Mouse (Mus musculus) kidney, embryonic 16.5 days (tissue): Measurements from ENCODE around the gene Mgat4a. TPM values are rescaled to one million over a fixed set of nuclear protein-coding genes. Genes with fewer than 3 reads are reported as not detected.

Experiments used
- ATAC-seq: fragments of 200-750 bp; cut with Nextera tagmentation; 2 replicates; pipeline ENCODE4 v1.8.0; 2017; ENCODE audit warnings: moderate TSS enrichment; ENCODE audit not compliant: low FRiP score, low TSS enrichment
- H3K27ac ChIP-seq: fragments of 300-500 bp; sonication (generic); 2 replicates; pipeline ENCODE4 v1.5.1; 2014; ENCODE audit warnings: low read length
- H3K27me3 ChIP-seq: fragments of 300-500 bp; sonication (generic); 2 replicates; pipeline ENCODE4 v1.6.1; 2014; ENCODE audit warnings: low read length, control low read depth, mixed read lengths; ENCODE audit not compliant: insufficient read depth
- H3K36me3 ChIP-seq: fragments of 300-500 bp; sonication (generic); 2 replicates; pipeline ENCODE4 v1.6.1; 2014; ENCODE audit warnings: low read length, control low read depth, mixed read lengths; ENCODE audit not compliant: insufficient read depth
- H3K4me1 ChIP-seq: fragments of 300-500 bp; sonication (generic); 2 replicates; pipeline ENCODE4 v1.6.1; 2014; ENCODE audit warnings: low read length, control low read depth, mixed read lengths; ENCODE audit not compliant: insufficient read depth
- H3K4me2 ChIP-seq: fragments of 300-500 bp; sonication (generic); replicated peaks from 2 replicates; pipeline ENCODE4 v1.6.1; 2014; ENCODE audit warnings: low read depth, low read length
- H3K4me3 ChIP-seq: fragments of 300-500 bp; sonication (generic); 2 replicates; pipeline ENCODE4 v1.5.1; 2014; ENCODE audit warnings: mild to moderate bottlenecking, low read length
- H3K9ac ChIP-seq: fragments of 300-500 bp; sonication (generic); replicated peaks from 2 replicates; pipeline ENCODE4 v1.6.1; 2014; ENCODE audit warnings: low read length
- H3K9me3 ChIP-seq: fragments of 300-500 bp; sonication (generic); 2 replicates; pipeline ENCODE4 v1.6.1; 2016; ENCODE audit warnings: low read length, control low read depth
- WGBS: fragments of 180-500 bp; shearing (Covaris S2); extraction: QIAGEN DNeasy Blood & Tissue Kit; methylation state at CpG from one replicate; pipeline ENCODE4 v1.1.7; 2014; 5-methylcytosine and 5-hydroxymethylcytosine counted together
- polyA plus RNA-seq: library from polyadenylated mRNA; unstranded; fragments of >200 nt; fragmentation: Nextera tagmentation; extraction: Ambion mirVana; gene quantifications from 2 replicates; pipeline ENCODE4 v1.2.1, GENCODE M21; 2015

Mgat4a gene
- polyA plus RNA-seq, 1 experiment from 2014 or later, result 8.3 TPM

- Histone ChIP-seq H3K9me3 (no peaks in the 10 kb centered on the region), H3K9ac (no peak overlapping the region), H3K27me3 (no peaks in the 10 kb centered on the region), H3K4me3 (no peak overlapping the region), H3K36me3 (no peaks in the 10 kb centered on the region), H3K27ac (no peak overlapping the region), H3K4me1 (0 out of 2 replicates have a peak, but pooled peaks cover 3% of the 10 kb centered on the region), H3K4me2 (no peak overlapping the region)
- WGBS, result 81% methylated on average over 6 of the region's 6 CpGs
- no peak for ATAC-seq
Observed at GRCm38 (mm10) chr1:37474634-37475190, 66.1 kb downstream of the Mgat4a start.

GRCm38 (mm10) chr1:37474046-37474445 lies 66.8 kb downstream of the Mgat4a start:
- WGBS, result 72% methylated on average over 8 of the region's 8 CpGs
- no peak overlapping the region for H3K4me3 ChIP-seq
- no peak overlapping the region for H3K4me2 ChIP-seq
- H3K9ac ChIP-seq, result no peak overlapping the region
- no peak overlapping the region for H3K27ac ChIP-seq
- no peaks in the 10 kb centered on the region for H3K36me3 ChIP-seq
- ATAC-seq, result no peak
- 0 out of 2 replicates have a peak, but pooled peaks cover 3% of the 10 kb centered on the region for H3K4me1 ChIP-seq
- no peaks in the 10 kb centered on the region for H3K9me3 ChIP-seq
- H3K27me3 ChIP-seq, result no peaks in the 10 kb centered on the region

DNA sequence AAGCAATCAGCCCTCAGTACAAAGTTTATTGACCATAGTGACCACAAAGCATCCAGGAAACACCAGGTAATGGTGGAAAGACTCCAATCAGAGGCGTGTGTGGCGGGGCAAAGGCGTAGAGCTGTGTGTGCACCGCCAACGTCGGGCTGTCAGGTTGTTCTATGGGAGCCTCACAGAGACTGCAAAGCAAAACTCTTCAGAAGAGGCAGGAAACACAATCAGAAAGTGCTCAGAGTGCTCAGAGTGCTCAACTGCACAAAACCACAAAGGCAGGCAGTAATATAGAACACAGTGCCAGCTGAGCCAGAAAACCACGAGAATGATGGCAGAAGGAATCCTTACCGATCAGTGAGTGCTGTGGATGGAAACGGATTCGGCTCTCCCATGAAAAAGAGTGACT lies 67.6 kb downstream of the Mgat4a start:
- Histone ChIP-seq H3K36me3 (no peaks in the 10 kb centered on the region), H3K4me2 (no peak overlapping the region), H3K27ac (no peak overlapping the region), H3K4me1 (0 out of 2 replicates have a peak, but pooled peaks cover 3% of the 10 kb centered on the region), H3K4me3 (no peak overlapping the region), H3K9ac (no peak overlapping the region), H3K27me3 (no peaks in the 10 kb centered on the region), H3K9me3 (no peaks in the 10 kb centered on the region)
- 83% methylated on average over 10 of the region's 10 CpGs for WGBS
- ATAC-seq, result no peak

DNA sequence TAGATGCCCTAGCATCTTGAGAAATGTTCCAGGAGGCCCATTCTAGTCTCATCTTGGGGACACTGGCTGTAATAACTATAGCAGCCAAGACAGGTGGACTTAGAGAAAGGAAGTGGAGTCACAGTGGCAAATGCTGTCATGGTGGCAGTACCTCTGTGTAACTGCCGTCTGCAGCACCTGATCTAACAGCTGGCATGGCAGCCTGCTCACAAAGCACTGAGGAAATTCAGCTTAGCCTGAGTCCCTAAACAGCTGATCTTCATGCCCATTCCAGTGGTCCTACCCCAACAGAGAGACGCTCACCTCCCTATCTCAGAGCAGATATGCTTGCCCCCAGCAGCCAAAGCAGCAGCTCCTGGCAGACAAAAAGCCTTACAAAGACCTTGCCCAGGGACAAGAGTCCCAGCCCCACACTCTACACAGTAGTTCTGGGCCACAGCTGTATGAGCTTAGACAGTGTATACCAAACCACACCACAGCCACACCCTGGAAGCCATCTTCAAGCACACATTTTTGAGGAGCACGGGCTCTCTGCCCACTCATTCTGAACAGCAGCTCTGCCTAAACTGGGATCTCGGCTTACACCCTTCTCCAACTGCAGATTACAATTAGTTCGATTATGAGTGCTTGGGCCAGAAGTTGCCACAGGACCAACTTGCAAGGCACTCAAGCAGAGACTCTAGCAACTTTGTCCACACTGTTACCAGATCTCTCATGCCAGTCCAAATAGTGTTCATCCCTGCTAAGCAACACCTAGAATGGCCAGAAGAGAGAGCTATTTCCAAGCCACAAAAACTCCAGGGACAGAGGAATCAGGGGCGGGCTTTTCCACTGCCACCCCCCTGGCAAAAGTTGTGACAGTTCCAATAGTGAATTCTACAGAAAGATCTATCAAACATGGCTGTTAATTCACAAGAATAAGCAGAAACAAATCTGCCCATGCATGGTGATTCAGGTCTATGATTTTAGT lies 69.4 kb downstream of the Mgat4a start:
- no peaks in the 10 kb centered on the region for H3K27me3 ChIP-seq
- no peak overlapping the region for H3K9ac ChIP-seq
- no peak for ATAC-seq
- H3K4me2 ChIP-seq, result no peak overlapping the region
- 82% methylated on average over 6 of the region's 6 CpGs for WGBS
- H3K4me3 ChIP-seq, result no peak overlapping the region
- 0 out of 2 replicates have a peak, but pooled peaks cover 3% of the 10 kb centered on the region for H3K4me1 ChIP-seq
- H3K9me3 ChIP-seq, result no peaks in the 10 kb centered on the region
- no peak overlapping the region for H3K27ac ChIP-seq
- H3K36me3 ChIP-seq, result no peaks in the 10 kb centered on the region

DNA sequence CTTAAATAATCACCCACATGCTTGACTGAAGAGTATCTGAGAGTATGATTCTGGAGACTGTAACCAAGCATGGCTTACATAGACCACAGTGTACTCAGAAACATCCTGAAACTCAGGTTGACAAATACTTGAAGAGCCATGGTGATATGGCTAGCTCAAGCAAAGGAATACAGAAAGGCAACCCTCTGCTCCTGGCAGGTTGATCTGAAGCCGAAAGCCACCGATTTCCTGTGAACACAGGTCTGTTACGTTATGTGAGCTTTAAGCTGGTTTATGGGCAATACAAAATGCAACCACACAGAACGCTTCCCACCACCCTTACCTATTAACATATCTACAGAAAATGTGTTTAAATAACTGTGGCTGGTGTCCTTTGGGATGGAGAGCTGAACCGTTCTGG lies 71.8 kb downstream of the Mgat4a start:
- Histone ChIP-seq H3K4me2 (no peak overlapping the region), H3K36me3 (no peaks in the 10 kb centered on the region), H3K4me1 (no peaks in the 10 kb centered on the region), H3K4me3 (no peak overlapping the region), H3K9me3 (no peaks in the 10 kb centered on the region), H3K9ac (no peak overlapping the region), H3K27me3 (no peaks in the 10 kb centered on the region), H3K27ac (no peak overlapping the region)
- 94% methylated on average over 5 of the region's 5 CpGs for WGBS
- no peak for ATAC-seq

- H3K4me3 ChIP-seq, result no peak overlapping the region
- H3K9ac ChIP-seq, result no peak overlapping the region
- H3K36me3 ChIP-seq, result no peaks in the 10 kb centered on the region
- no peaks in the 10 kb centered on the region for H3K27me3 ChIP-seq
- H3K4me2 ChIP-seq, result no peak overlapping the region
- H3K27ac ChIP-seq, result no peak overlapping the region
- H3K4me1 ChIP-seq, result no peaks in the 10 kb centered on the region
- no peak for ATAC-seq
- H3K9me3 ChIP-seq, result no peaks in the 10 kb centered on the region
- 86% methylated on average over 4 of the region's 4 CpGs for WGBS
Observed at GRCm38 (mm10) chr1:37467806-37468205, 73.0 kb downstream of the Mgat4a start.

DNA sequence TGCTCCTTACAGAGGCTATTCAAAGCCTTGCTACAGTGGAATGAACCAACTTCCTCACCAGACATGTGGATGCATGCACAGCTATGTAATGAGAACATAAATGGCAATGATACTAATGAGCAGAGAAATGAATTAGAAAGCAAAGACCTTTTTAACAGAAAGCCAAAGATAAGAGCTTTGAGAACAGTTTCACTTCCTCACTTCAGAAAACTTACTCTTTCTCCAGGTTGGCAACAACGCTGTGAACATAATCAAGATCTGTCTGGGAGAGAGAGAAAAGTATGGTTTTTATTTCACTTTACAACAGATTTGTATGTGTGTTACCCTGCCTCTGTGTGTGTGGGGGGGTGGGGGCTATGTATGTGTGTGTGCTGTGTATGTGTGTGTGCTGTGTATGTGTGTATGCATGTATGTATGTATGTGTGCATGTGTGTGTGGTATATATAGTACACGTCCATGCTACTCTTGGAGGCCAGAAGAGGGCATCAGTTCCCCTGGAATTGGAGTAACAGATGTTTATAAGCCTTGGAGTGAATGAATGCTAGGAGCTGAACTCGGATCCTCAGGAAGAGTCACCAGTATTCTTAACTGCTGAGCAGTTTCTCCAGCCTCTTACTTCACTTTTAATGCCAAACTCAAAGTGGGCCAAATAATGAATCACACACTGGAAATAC lies 74.4 kb downstream of the Mgat4a start:
- H3K36me3 ChIP-seq, result no peaks in the 10 kb centered on the region
- H3K4me1 ChIP-seq, result no peaks in the 10 kb centered on the region
- ATAC-seq, result no peak
- 88% methylated on average over 3 of the region's 3 CpGs for WGBS
- H3K27ac ChIP-seq, result no peak overlapping the region
- no peak overlapping the region for H3K4me2 ChIP-seq
- H3K9me3 ChIP-seq, result no peaks in the 10 kb centered on the region
- H3K4me3 ChIP-seq, result no peak overlapping the region
- H3K9ac ChIP-seq, result no peak overlapping the region
- H3K27me3 ChIP-seq, result no peaks in the 10 kb centered on the region

DNA sequence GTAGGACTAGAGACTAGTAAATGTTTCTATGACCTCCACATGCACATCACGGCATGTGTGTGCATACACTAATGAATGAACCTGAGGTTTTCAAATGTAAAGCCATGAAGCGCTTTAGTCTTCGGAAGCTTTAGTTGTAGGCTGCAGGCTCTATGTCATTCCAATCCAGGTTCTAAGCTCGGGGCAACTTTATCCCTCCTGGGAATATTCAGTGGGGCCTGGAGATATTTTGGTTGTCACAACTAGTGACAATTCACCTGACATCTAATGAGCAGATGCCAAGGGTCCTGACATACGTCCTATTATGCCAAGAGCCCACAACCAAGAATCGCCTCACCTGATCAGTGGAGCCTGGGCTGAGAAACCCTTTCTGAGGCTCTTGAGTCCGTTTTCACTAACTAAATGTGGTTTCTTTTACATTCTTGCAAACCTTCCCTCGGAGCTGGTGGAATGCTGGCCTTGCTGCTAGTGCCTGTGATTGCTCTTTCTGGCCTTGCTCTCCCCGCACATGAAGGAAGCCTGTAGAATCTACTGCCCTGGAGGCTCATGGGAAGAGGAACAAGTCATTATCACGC lies 75.9 kb downstream of the Mgat4a start:
- Histone ChIP-seq H3K36me3 (no peaks in the 10 kb centered on the region), H3K9ac (no peak overlapping the region), H3K27ac (no peak overlapping the region), H3K27me3 (no peaks in the 10 kb centered on the region), H3K4me1 (no peaks in the 10 kb centered on the region), H3K9me3 (no peaks in the 10 kb centered on the region), H3K4me3 (no peak overlapping the region), H3K4me2 (no peak overlapping the region)
- WGBS, result 87% methylated on average over 10 of the region's 10 CpGs
- no peak for ATAC-seq

DNA sequence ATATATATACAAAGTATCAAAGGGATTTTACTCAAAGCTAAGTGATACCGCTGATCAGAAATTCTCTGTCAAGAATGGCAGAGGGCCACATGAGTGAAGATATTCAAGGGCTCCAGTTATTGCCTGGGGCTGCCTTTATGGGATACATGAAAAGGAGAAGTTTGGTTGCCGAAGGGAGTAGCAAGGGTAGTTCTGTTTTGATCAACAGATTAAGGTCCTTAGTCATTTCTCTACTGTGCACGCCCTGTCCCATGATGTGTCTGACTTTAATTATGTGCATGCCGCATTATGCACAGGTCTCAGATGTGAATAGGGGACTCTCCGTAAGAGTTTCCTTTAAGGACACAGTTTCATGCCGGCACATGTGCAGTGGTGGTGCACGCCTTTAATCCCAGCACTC lies 83.3 kb downstream of the Mgat4a start:
- no peak overlapping the region for H3K4me3 ChIP-seq
- no peak overlapping the region for H3K4me2 ChIP-seq
- no peak overlapping the region for H3K27ac ChIP-seq
- ATAC-seq, result no peak
- H3K36me3 ChIP-seq, result no peaks in the 10 kb centered on the region
- no peak overlapping the region for H3K9ac ChIP-seq
- no peaks in the 10 kb centered on the region for H3K4me1 ChIP-seq
- WGBS, result 86% methylated on average over 7 of the region's 7 CpGs
- no peaks in the 10 kb centered on the region for H3K27me3 ChIP-seq
- no peaks in the 10 kb centered on the region for H3K9me3 ChIP-seq
